Mouse (Mus musculus) embryonic facial prominence, embryonic 12.5 days (tissue): ENCODE measurements at regions not wholly inside any gene's neighbourhood (a gene's known extent, or its start where the extent isn't known, plus 50 kb on each side); places are given as distances from the start of the nearest gene placed in this dataset.

Source experiments
- ATAC-seq: fragments of 200-750 bp; cut with Nextera tagmentation; 2 replicates; pipeline ENCODE4 v1.8.0; 2017; ENCODE audit not compliant: insufficient number of reproducible peaks, insufficient read depth, low FRiP score, low TSS enrichment
- H3K27ac ChIP-seq: fragments of 300-500 bp; sonication (generic); 2 replicates; pipeline ENCODE4 v1.5.1; 2016; ENCODE audit warnings: mild to moderate bottlenecking
- H3K27me3 ChIP-seq: fragments of 300-500 bp; sonication (generic); 2 replicates; pipeline ENCODE4 v1.6.1; 2016; ENCODE audit warnings: mild to moderate bottlenecking, moderate library complexity
- H3K36me3 ChIP-seq: fragments of 300-500 bp; sonication (generic); 2 replicates; pipeline ENCODE4 v1.6.1; 2016; ENCODE audit warnings: mild to moderate bottlenecking
- H3K4me1 ChIP-seq: fragments of 300-500 bp; sonication (generic); 2 replicates; pipeline ENCODE4 v1.6.1; 2016
- H3K4me2 ChIP-seq: fragments of 300-500 bp; sonication (generic); replicated peaks from 2 replicates; pipeline ENCODE4 v1.6.1; 2016; ENCODE audit warnings: mild to moderate bottlenecking, moderate library complexity
- H3K4me3 ChIP-seq: fragments of 300-500 bp; sonication (generic); 2 replicates; pipeline ENCODE4 v1.5.1; 2016; ENCODE audit warnings: mild to moderate bottlenecking
- H3K9ac ChIP-seq: fragments of 300-500 bp; sonication (generic); 2 replicates; pipeline ENCODE4 v1.6.1; 2016; ENCODE audit warnings: mild to moderate bottlenecking, moderate library complexity
- H3K9me3 ChIP-seq: fragments of 300-500 bp; sonication (generic); 2 replicates; pipeline ENCODE4 v1.6.1; 2016; ENCODE audit warnings: mild to moderate bottlenecking, moderate library complexity
- WGBS: fragments of 180-500 bp; shearing (Covaris S2); methylation state at CpG from one replicate; pipeline ENCODE4 v1.1.7; 2016; 5-methylcytosine and 5-hydroxymethylcytosine counted together

DNA sequence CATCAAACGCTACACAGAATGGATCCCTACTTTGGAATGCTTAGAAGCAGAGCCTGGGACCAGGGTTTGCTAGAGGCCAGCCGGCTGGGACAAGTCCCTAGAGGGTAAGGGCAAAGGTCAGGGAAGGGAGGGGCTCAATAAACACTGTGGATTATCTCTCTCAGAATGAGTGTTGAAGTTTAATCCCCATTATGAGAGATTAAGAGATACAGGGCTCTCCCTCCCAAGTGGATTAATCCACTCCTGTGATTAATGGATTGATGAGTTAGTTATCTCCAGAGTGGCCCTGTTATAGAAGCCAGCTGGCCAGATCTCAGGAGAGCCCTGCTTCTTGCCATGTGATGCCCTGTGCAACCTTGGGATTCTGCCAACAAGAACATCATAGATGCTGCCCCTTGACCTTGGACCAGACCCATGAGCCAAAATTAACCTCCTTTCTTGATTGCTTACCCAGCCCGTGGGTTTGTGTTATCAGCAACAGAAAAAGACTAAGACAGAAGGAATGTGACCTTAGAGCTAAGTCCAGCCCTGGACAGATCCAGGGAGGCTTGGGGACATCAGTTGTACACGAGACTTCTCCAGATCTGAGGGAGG, 119.6 kb upstream of the Slc22a12 start:
- no peak overlapping the region for H3K9ac ChIP-seq
- 24% methylated on average over 4 of the region's 4 CpGs for WGBS
- H3K36me3 ChIP-seq = no peaks in the 10 kb centered on the region
- H3K9me3 ChIP-seq = no peaks in the 10 kb centered on the region
- no peak overlapping the region for H3K4me3 ChIP-seq
- no peaks in the 10 kb centered on the region for H3K4me1 ChIP-seq
- H3K4me2 ChIP-seq = no peak overlapping the region
- H3K27ac ChIP-seq = no peak overlapping the region
- ATAC-seq = no peak
- no peaks in the 10 kb centered on the region for H3K27me3 ChIP-seq

DNA sequence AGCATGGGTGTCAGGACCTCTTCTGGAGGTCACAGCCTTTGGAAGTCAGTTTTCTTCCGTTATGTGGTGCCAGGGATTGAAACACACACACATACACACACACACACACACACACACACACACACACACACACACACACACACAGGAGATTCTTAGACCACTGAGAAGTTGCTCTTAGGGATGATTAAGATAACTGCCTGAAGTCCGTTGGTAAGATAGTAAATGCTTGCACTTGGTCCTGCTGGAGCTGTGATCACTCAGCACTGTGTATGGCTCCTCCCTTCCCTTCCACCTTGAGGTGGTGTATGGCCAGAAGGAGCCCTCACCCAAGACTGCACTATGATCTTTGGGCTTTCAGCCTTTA, 118.7 kb upstream of the Slc22a12 start:
- H3K4me1 ChIP-seq = no peaks in the 10 kb centered on the region
- H3K27me3 ChIP-seq = no peaks in the 10 kb centered on the region
- H3K9me3 ChIP-seq = no peaks in the 10 kb centered on the region
- no peak overlapping the region for H3K27ac ChIP-seq
- no peak for ATAC-seq
- H3K4me3 ChIP-seq = no peak overlapping the region
- no peak overlapping the region for H3K9ac ChIP-seq
- no peak overlapping the region for H3K4me2 ChIP-seq
- WGBS = 50% methylated on average over 2 of the region's 2 CpGs
- H3K36me3 ChIP-seq = no peaks in the 10 kb centered on the region

DNA sequence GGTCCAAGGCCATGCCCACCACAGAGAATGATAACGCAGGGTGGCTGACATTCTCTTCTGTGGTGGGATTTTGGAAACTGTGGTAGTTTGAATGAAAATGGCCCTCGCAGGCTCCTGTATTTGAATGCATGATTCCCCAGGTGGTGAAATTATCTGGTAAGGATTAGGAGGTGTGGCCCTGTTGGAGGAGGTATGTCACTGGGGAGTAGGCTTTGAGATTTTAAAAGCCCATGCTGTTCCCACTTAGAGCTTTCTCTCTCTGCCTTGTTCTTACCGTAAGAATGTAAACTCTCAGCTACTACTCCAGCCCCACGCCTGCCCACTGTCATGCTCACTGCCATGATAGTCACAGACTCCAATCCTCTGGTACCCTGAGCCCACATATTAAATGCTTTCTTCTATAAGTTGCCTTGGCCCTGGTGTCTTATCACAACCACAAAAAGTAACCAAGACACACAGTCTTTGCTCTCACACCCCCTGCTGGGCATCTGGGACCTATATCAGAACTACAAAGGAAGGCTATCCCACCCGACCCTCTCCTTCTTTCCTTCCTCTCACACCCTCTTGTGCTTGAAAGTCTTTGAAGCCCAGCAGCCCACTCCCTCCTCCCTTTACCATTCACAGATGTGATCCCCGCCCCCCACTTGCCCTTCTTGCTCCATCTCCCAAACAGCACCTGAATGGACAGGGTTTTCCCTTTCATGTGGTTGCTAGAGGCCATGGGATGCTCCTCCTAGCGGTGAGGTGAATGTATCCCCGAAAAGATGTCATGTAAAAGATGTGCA, 118.1 kb upstream of the Slc22a12 start:
- 40% methylated on average over 8 of the region's 8 CpGs for WGBS
- H3K27me3 ChIP-seq = no peaks in the 10 kb centered on the region
- ATAC-seq = no peak

DNA sequence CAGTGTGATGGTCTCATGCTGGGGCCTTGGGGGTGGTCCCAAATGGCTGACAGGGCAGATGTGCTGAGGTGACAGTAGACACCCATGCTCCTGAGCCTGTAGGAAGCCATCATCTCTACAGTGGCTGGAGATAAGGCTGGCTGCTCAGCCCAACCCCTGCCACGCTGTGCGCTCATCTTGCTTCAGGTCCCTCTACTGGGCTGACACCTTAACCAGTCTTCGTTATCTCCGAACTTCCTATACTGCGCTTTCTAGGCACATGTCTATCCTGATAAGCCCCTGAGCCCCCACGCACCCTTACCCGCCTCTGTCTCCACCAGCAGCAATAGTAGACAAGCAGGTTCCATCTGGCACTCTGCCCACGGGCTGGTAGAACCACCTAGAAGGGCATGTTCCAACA, 117.3 kb upstream of the Slc22a12 start:
- no peaks in the 10 kb centered on the region for H3K36me3 ChIP-seq
- no peak overlapping the region for H3K27ac ChIP-seq
- H3K9me3 ChIP-seq = no peaks in the 10 kb centered on the region
- WGBS = 91% methylated on average over 8 of the region's 8 CpGs
- H3K27me3 ChIP-seq = no peaks in the 10 kb centered on the region
- no peak overlapping the region for H3K9ac ChIP-seq
- H3K4me2 ChIP-seq = no peak overlapping the region
- H3K4me1 ChIP-seq = no peaks in the 10 kb centered on the region
- no peak overlapping the region for H3K4me3 ChIP-seq
- no peak for ATAC-seq

More for the DNA sequence above, 118.1 kb upstream of the Slc22a12 start:
- no peak overlapping the region for H3K4me2 ChIP-seq
- H3K36me3 ChIP-seq = no peaks in the 10 kb centered on the region
- no peaks in the 10 kb centered on the region for H3K9me3 ChIP-seq
- no peaks in the 10 kb centered on the region for H3K4me1 ChIP-seq
- H3K9ac ChIP-seq = no peak overlapping the region
- no peak overlapping the region for H3K27ac ChIP-seq
- H3K4me3 ChIP-seq = no peak overlapping the region

DNA sequence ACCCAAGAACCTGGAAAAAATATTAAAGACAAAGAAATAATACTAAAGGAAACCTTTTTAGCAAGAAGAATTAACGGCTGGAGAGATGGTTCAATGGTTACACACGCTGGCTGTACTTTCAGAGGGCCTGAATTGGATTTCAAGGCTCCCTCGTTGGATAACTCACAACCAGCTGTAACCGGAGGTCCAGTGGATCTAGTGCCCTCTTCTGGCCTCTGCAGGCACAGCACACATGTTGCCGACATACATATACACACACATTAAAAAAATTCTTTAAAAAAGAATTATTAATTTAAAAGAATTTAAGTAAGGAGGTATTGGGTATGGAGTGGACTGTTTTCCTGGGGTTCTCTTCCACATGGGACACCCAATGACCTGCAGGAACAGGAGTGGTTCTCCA, 111.7 kb upstream of the Slc22a12 start:
- Histone ChIP-seq H3K4me3 (no peak overlapping the region), H3K4me1 (no peaks in the 10 kb centered on the region), H3K9me3 (no peaks in the 10 kb centered on the region), H3K9ac (no peak overlapping the region), H3K36me3 (no peaks in the 10 kb centered on the region), H3K4me2 (no peak overlapping the region), H3K27me3 (no peaks in the 10 kb centered on the region), H3K27ac (no peak overlapping the region)
- ATAC-seq = no peak
- WGBS = 81% methylated on average over 5 of the region's 5 CpGs

DNA sequence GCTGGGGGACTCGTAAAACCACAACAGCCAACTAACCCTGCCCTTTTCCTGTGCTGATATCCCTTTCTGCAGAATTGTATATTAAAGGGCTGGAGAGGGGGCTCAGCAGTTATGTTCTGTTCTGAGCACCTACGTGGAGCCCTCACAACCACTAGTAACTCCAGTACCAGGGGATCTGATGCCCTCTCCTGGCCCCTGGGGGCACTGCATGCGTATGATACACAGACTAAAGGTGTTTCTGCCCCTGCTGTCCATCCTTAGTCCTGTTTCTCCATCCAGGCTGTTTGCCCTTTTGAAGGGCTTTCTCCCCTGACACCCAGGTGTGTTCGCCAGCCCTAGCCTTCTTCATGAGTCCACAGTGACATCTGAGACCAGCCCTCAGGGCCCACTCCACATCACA, 109.9 kb upstream of the Slc22a12 start:
- no peak overlapping the region for H3K27ac ChIP-seq
- ATAC-seq = no peak
- 73% methylated on average over 4 of the region's 4 CpGs for WGBS
- H3K36me3 ChIP-seq = no peaks in the 10 kb centered on the region
- H3K4me1 ChIP-seq = no peaks in the 10 kb centered on the region
- no peaks in the 10 kb centered on the region for H3K9me3 ChIP-seq
- H3K4me2 ChIP-seq = no peak overlapping the region
- H3K27me3 ChIP-seq = no peaks in the 10 kb centered on the region
- no peak overlapping the region for H3K9ac ChIP-seq
- no peak overlapping the region for H3K4me3 ChIP-seq

DNA sequence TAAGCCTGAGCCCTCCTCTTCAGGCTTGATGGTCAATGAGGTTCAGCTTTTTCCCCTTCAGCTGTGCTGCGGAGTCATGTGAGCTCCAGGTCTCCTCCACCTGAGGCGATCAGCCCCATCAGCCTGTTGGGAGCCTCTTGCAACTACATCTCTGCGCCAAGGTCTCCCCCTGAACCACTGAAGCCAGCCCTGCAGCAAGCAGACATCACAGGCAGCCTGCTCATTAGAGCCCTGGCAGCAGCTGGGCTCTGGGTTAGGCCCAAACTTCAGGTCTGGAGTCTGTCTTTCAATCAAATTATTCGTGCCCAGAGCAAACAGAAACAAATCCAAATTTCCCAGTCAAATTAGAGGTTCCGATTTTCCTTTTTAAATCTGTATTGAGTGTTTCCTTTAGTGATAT, 108.4 kb upstream of the Slc22a12 start:
- Histone ChIP-seq H3K9ac (no peak overlapping the region), H3K4me1 (no peaks in the 10 kb centered on the region), H3K27me3 (no peaks in the 10 kb centered on the region), H3K4me2 (no peak overlapping the region), H3K36me3 (no peaks in the 10 kb centered on the region), H3K4me3 (no peak overlapping the region), H3K9me3 (no peaks in the 10 kb centered on the region), H3K27ac (no peak overlapping the region)
- 61% methylated on average over 5 of the region's 5 CpGs for WGBS
- no peak for ATAC-seq

DNA sequence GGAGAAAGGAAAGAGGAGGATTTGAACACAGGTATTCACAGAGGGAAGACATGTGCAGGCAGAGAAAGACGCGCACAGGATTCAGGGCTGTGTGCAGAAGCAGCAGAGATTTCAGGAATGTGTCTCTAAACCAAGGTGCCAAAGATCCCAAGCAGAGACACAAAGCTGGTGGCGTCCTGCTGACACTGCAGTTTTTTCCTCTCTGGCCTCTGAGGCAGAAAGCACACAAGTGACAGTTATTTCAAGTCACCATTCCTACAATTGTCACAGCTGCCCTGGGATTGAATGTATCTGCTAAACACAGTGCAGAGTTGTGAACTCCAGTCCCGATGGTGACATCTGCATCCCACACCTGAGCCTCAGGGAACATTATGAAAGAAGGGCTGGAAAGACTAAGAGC, 107.1 kb upstream of the Slc22a12 start:
- no peak overlapping the region for H3K27ac ChIP-seq
- no peaks in the 10 kb centered on the region for H3K9me3 ChIP-seq
- no peak overlapping the region for H3K4me2 ChIP-seq
- H3K4me1 ChIP-seq = peaks cover 6% of the 10 kb centered on the region
- no peaks in the 10 kb centered on the region for H3K27me3 ChIP-seq
- H3K9ac ChIP-seq = no peak overlapping the region
- 82% methylated on average over 4 of the region's 4 CpGs for whole genome bisulfite sequencing
- H3K36me3 ChIP-seq = no peaks in the 10 kb centered on the region
- no peak overlapping the region for H3K4me3 ChIP-seq
- ATAC-seq = no peak

DNA sequence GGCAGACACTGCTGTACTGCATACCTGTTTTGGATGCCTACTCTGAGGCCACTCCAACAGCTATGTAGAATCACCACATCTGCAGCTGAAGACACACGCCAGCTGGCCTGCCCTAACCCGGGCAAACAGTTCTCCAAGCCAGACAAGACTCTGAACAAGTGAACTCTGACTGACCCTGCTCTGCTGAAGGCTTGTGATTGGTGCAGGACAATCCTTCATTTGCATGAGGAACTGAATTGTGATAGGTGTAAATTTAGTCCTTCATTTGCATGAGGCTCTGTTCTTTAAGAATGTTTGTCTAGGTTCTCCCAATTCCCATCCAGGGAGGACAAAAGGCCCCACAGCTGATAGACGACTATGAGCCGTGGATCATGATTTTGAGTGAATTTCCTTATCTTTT, 104.9 kb upstream of the Slc22a12 start:
- no peak overlapping the region for H3K4me2 ChIP-seq
- H3K4me1 ChIP-seq = peaks cover 6% of the 10 kb centered on the region
- ATAC-seq = no peak
- no peaks in the 10 kb centered on the region for H3K9me3 ChIP-seq
- no peak overlapping the region for H3K9ac ChIP-seq
- no peaks in the 10 kb centered on the region for H3K27me3 ChIP-seq
- WGBS = 84% methylated on average over 4 of the region's 4 CpGs
- no peak overlapping the region for H3K4me3 ChIP-seq
- no peak overlapping the region for H3K27ac ChIP-seq
- no peaks in the 10 kb centered on the region for H3K36me3 ChIP-seq

DNA sequence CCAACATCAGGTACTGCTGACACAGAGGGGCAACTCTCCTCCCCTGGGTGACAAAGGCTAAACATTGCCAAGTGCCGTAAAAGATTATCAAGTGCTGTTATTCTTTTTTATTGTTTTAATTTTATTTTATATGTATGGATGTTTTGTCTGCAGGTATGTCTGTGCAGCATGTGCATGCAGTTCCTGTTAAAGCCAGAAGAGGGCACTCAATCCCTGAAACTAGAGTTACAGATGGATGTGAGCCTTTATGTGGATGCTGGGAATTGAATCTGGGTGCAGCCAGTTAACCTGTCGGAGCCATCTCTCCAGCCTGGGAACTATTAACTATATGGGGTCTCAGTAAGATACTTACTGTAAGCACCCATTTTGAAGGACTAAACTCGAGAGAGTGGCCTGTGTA, 104.4 kb upstream of the Slc22a12 start:
- ATAC-seq = no peak
- no peak overlapping the region for H3K4me2 ChIP-seq
- H3K27ac ChIP-seq = no peak overlapping the region
- H3K4me3 ChIP-seq = no peak overlapping the region
- peaks cover 6% of the 10 kb centered on the region for H3K4me1 ChIP-seq
- no peaks in the 10 kb centered on the region for H3K27me3 ChIP-seq
- WGBS = 92% methylated on average over 3 of the region's 3 CpGs
- H3K9me3 ChIP-seq = no peaks in the 10 kb centered on the region
- no peak overlapping the region for H3K9ac ChIP-seq
- no peaks in the 10 kb centered on the region for H3K36me3 ChIP-seq

DNA sequence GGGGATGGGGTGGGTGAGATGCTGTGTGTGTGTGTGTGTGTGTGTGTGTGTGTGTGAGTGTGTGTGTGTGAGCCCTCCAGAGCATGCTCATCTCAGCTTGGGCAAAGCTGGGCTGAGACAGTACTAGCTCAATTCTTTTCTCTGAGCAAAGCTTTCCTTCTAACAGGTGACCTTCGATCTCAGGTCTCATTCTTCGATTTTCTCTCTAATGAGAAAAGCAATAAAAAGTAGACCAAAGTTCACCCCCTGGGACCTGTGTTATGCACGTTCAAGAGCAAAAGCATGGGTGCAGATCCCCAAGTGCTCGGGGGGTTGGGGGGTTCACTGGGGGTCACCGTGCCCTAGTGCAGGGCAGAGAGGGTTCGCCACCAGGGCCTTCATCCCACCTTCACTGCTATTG, 103.1 kb upstream of the Slc22a12 start:
- Histone ChIP-seq H3K36me3 (no peaks in the 10 kb centered on the region), H3K4me3 (no peak overlapping the region), H3K9ac (no peak overlapping the region), H3K4me2 (no peak overlapping the region), H3K9me3 (no peaks in the 10 kb centered on the region), H3K27ac (no peak overlapping the region), H3K4me1 (peaks cover 6% of the 10 kb centered on the region), H3K27me3 (no peaks in the 10 kb centered on the region)
- ATAC-seq = no peak
- WGBS = 91% methylated on average over 6 of the region's 6 CpGs

DNA sequence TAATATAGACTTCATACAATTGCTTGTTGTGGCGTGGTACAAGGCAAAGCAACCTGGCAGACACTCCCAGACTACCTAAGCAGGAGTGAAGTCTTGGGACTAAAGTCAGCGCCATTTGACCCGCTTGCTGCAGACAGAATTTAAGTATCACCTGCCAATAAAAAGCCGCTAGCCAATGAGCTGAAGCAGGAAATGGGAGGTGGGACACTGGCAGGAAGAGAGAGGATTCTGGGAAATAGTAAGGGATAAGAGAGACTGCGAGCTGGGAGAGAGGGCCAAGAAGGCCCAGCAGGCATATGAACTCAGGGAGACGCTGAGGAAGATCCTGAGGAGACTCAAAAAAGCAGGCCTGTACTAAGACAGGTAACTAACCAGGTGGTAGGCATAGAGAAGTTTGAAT, 102.0 kb upstream of the Slc22a12 start:
- ATAC-seq = no peak
- no peak overlapping the region for H3K4me2 ChIP-seq
- WGBS = 75% methylated on average over 6 of the region's 6 CpGs

More for the DNA sequence above, 102.0 kb upstream of the Slc22a12 start:
- Histone ChIP-seq H3K27me3 (no peaks in the 10 kb centered on the region), H3K4me3 (no peak overlapping the region), H3K9me3 (no peaks in the 10 kb centered on the region), H3K27ac (no peak overlapping the region), H3K9ac (no peak overlapping the region), H3K4me1 (peaks cover 6% of the 10 kb centered on the region), H3K36me3 (no peaks in the 10 kb centered on the region)
